Mouse (Mus musculus): ENCODE results near the gene Ppp2r5c. TPM values are rescaled to one million over a fixed set of nuclear protein-coding genes. Genes with fewer than 3 reads are reported as not detected.

Gene Ppp2r5c
- 53.3 and 55.5 TPM in 2 replicates for polyA plus RNA-seq (2015; fragmentation: Nextera tagmentation; extraction: Ambion mirVana)

DNA sequence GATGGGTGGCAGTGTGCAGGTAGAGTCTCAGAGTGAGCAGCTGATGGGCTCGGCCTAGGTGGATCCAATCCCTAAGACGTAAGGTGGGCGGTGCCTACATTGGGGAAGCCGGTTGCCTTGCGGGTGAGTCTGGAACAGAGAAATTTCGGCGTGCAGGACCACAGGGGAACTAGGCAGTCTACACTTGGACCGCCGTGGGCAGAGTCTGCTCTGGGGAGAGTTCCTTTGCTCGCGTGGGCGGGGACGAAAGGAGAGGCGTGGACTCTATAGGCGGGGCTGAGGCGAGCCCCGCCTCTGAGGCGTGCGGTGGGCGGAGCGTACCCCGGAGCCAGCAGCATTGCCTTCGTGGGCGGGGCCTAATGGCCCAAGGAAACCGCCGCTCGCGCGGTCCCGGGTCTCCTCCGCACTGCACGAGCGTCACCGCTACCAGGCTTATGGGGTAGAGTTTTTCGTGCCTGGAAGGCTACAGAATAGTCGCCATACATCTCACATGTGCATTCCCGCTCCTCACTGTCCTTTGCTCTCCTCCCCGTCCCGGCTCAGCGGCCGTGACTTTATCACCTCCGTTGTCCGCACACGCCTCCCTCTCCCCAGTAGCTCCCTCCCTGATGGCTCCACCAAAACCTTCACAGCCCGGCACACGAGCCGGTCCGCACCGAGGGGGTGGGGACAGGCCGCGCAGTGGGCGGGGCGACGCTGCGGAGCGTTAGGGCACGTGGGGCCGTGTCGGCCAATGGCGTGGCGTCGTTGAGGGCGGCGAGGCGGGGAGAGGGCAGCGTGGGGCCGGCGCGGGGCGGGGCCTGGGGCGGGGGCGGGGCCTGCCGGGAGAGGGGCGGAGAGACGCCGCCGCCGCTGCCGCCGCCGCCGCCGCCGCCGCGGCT lies at the start of gene Ppp2r5c:
Gene Ppp2r5c (plus strand): TSS at position 831 of the 881 bp plus-strand sequence.
- peak within 1 kb of the TSS; percentile 71 for H3K4me3 ChIP-seq (ENCODE audit: low read depth, low read length)
- no peaks in the 10 kb centered on the region for H3K9me3 ChIP-seq (ENCODE audit: low read length)
- peak within 1 kb of the TSS; percentile 85 for H3K9ac ChIP-seq (replicated peaks)
- 0 out of 2 replicates have a peak, but pooled peaks cover 3% of the 10 kb centered on the region for H3K27me3 ChIP-seq (ENCODE audit: insufficient read depth, low read length)
- H3K4me1 ChIP-seq (ENCODE audit: insufficient read depth): peaks cover 6% of the 10 kb centered on the region
- peak; percentile 97 for ATAC-seq
- DNase-seq: peak; percentile 96
- peak within 1 kb of the TSS; percentile 96 for H3K4me2 ChIP-seq (ENCODE audit: low read depth, low read length)
- TF ChIP-seq CTCF (IDR thresholded peaks at IDR 0.05; ENCODE audit: low read depth) (no peak), EP300 (IDR thresholded peaks at IDR 0.05; ENCODE audit: low read depth) (no peak)
- under 1% methylated on average over 61 of the region's 86 CpGs for WGBS (ENCODE audit: insufficient replicate concordance)
- H3K27ac ChIP-seq (ENCODE audit: low read depth): peak within 1 kb of the TSS; percentile 94
- no peaks in the 10 kb centered on the region; the same call in 1 of the 2 replicates for H3K36me3 ChIP-seq (replicated peaks; ENCODE audit: insufficient read depth, low read length)

DNA sequence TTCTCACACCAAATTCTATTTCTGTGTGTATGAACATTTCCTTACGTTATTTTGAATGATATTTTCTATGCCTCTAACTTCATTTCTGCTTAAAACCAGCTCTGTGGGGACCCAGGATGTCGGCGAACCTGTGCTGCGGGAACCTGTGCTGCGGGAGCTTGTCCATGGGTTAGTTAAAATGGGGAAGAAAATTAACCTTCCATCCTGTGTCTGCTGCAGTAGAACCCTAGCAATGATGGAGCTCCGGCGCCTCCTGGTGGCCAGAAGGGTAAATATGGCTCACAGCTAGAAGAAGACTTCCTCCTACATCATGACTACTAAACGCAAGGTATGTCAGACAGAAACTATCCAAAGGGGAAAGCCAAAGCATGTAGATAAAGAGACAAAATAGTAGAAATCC lies 48.6 kb upstream of the Ppp2r5c start:
- DNase-seq: peak; percentile 77

DNA sequence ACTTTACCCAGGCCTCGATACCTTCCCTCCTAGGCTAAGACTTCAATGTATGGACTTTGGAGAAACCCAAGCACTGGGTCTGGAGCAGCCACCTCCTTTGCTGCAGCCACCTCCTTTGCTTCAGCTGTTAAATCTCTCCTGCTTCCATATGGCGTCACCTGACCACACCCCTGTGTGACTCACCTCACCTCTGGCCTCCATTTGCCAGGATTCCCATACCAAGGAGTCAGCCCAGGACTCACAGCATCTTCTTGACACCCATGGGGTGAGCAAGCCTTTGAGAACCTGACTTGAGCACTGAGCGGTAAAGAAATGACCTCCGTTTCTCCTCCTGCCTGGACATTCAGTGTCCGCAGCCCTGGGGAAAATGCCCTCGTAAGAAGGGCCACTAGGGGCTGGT lies 47.8 kb upstream of the Ppp2r5c start:
- WGBS (ENCODE audit: insufficient replicate concordance): 82% methylated on average over 6 of the region's 6 CpGs
- DNase-seq: no peak
- TF ChIP-seq EP300 (IDR thresholded peaks at IDR 0.05; ENCODE audit: low read depth) (no peak), CTCF (IDR thresholded peaks at IDR 0.05; ENCODE audit: low read depth) (no peak)

More for the DNA sequence above, 48.6 kb upstream of the Ppp2r5c start:
- Histone ChIP-seq H3K4me2 (ENCODE audit: low read depth, low read length) (no peak overlapping the region), H3K9ac (replicated peaks) (no peak overlapping the region), H3K4me3 (ENCODE audit: low read depth, low read length) (no peak overlapping the region), H3K4me1 (ENCODE audit: insufficient read depth) (no peaks in the 10 kb centered on the region), H3K27ac (ENCODE audit: low read depth) (no peak overlapping the region), H3K36me3 (replicated peaks; ENCODE audit: insufficient read depth, low read length) (no peaks in the 10 kb centered on the region), H3K9me3 (ENCODE audit: low read length) (no peaks in the 10 kb centered on the region), H3K27me3 (ENCODE audit: insufficient read depth, low read length) (no peaks in the 10 kb centered on the region)
- TF ChIP-seq EP300 (IDR thresholded peaks at IDR 0.05; ENCODE audit: low read depth): no peak
- TF ChIP-seq CTCF (IDR thresholded peaks at IDR 0.05; ENCODE audit: low read depth): peak; percentile 90
- ATAC-seq: no peak
- 19% methylated on average over 8 of the region's 8 CpGs for whole genome bisulfite sequencing (ENCODE audit: insufficient replicate concordance)

DNA sequence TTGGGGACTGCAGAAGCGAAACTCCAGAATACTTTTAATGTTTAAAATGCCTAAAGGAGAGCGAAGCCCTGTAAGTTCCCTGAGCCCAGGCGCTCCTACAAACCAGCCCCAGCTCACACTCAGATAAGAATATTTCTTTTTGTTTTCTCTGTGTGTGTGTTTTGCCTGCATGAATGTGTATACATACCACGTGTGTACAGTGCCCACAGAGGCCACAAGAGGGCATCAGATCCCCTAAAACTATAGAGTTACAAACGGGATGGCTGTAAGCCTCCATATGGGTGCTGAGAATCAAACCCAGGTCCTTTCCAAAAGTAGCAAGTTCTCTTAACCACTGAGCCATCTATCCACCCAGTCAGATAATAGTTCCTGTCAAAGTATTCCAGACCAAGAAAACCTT lies 46.0 kb upstream of the Ppp2r5c start:
- TF ChIP-seq EP300 (IDR thresholded peaks at IDR 0.05; ENCODE audit: low read depth): no peak
- no peak for TF ChIP-seq CTCF (IDR thresholded peaks at IDR 0.05; ENCODE audit: low read depth)
- Histone ChIP-seq H3K9ac (replicated peaks) (no peak overlapping the region), H3K36me3 (replicated peaks; ENCODE audit: insufficient read depth, low read length) (no peaks in the 10 kb centered on the region), H3K27ac (ENCODE audit: low read depth) (no peak overlapping the region), H3K9me3 (ENCODE audit: low read length) (no peaks in the 10 kb centered on the region), H3K4me2 (ENCODE audit: low read depth, low read length) (no peak overlapping the region), H3K27me3 (ENCODE audit: insufficient read depth, low read length) (no peaks in the 10 kb centered on the region), H3K4me1 (ENCODE audit: insufficient read depth) (no peaks in the 10 kb centered on the region), H3K4me3 (ENCODE audit: low read depth, low read length) (no peak overlapping the region)
- ATAC-seq (no peak), DNase-seq (no peak)
- WGBS (ENCODE audit: insufficient replicate concordance): 80% methylated on average over 5 of the region's 5 CpGs

More for the DNA sequence above, 47.8 kb upstream of the Ppp2r5c start:
- H3K4me2 ChIP-seq (ENCODE audit: low read depth, low read length): no peak overlapping the region
- H3K9me3 ChIP-seq (ENCODE audit: low read length): no peaks in the 10 kb centered on the region
- H3K36me3 ChIP-seq (replicated peaks; ENCODE audit: insufficient read depth, low read length): no peaks in the 10 kb centered on the region
- H3K4me3 ChIP-seq (ENCODE audit: low read depth, low read length): no peak overlapping the region
- H3K9ac ChIP-seq (replicated peaks): no peak overlapping the region
- no peaks in the 10 kb centered on the region for H3K27me3 ChIP-seq (ENCODE audit: insufficient read depth, low read length)
- no peaks in the 10 kb centered on the region for H3K4me1 ChIP-seq (ENCODE audit: insufficient read depth)
- no peak for ATAC-seq
- no peak overlapping the region for H3K27ac ChIP-seq (ENCODE audit: low read depth)

DNA sequence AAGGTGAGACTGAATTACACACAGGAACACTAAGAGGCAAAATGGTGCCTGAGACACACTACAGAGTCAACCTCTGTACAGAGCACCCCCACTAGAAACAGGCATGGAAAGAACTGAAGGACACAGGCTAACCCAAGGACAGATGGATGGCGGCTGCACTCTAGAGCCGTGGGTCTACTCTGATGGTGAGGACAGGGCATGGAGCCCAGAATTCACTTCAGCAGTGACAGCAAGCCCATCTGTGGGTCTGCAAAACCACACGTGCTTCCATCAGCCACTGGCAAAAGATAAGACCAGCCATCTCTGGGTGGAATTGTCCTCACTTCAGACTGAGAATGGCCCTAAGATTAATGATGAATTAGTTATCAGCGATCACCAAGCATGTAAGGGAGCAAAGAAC lies 45.0 kb upstream of the Ppp2r5c start:
- ATAC-seq (no peak), DNase-seq (no peak)
- Histone ChIP-seq H3K4me1 (ENCODE audit: insufficient read depth) (no peaks in the 10 kb centered on the region), H3K9me3 (ENCODE audit: low read length) (no peaks in the 10 kb centered on the region), H3K27me3 (ENCODE audit: insufficient read depth, low read length) (no peaks in the 10 kb centered on the region), H3K4me3 (ENCODE audit: low read depth, low read length) (no peak overlapping the region), H3K27ac (ENCODE audit: low read depth) (no peak overlapping the region), H3K36me3 (replicated peaks; ENCODE audit: insufficient read depth, low read length) (no peaks in the 10 kb centered on the region), H3K9ac (replicated peaks) (no peak overlapping the region), H3K4me2 (ENCODE audit: low read depth, low read length) (no peak overlapping the region)
- WGBS (ENCODE audit: insufficient replicate concordance): 78% methylated on average over 4 of the region's 4 CpGs
- no peak for TF ChIP-seq CTCF (IDR thresholded peaks at IDR 0.05; ENCODE audit: low read depth)
- TF ChIP-seq EP300 (IDR thresholded peaks at IDR 0.05; ENCODE audit: low read depth): no peak

DNA sequence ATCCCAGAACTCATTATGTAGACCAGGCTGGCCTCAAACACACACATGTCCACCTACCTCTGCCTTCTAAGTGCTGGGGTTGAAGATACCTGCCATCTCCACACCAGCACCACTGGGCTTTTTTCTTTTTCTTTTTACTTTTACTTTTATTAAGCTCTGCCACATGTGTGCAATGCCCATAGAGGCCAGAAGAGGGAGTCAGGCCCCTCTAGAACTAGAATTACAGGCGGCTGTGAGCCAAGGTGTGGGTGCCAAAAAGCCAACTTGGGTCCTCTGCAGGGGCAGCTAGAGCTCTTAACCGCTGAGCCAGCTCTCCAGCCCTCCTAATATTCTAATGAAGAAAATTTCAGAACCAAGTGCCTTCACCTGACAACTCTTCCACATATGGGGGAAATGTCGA lies 30.7 kb upstream of the Ppp2r5c start:
- Histone ChIP-seq H3K4me2 (ENCODE audit: low read depth, low read length) (no peak overlapping the region), H3K4me1 (ENCODE audit: insufficient read depth) (no peaks in the 10 kb centered on the region), H3K9me3 (ENCODE audit: low read length) (no peaks in the 10 kb centered on the region), H3K36me3 (replicated peaks; ENCODE audit: insufficient read depth, low read length) (no peaks in the 10 kb centered on the region), H3K4me3 (ENCODE audit: low read depth, low read length) (no peak overlapping the region), H3K27ac (ENCODE audit: low read depth) (no peak overlapping the region), H3K9ac (replicated peaks) (no peak overlapping the region), H3K27me3 (ENCODE audit: insufficient read depth, low read length) (no peaks in the 10 kb centered on the region)
- WGBS (ENCODE audit: insufficient replicate concordance): 38% methylated on average over 3 of the region's 3 CpGs
- DNase-seq (peak; percentile 33), ATAC-seq (no peak)
- TF ChIP-seq CTCF (IDR thresholded peaks at IDR 0.05; ENCODE audit: low read depth) (peak; percentile 51), EP300 (IDR thresholded peaks at IDR 0.05; ENCODE audit: low read depth) (no peak)
